25 mouse cellular contexts compared by ENCODE assay signal in the genomic region with DNA sequence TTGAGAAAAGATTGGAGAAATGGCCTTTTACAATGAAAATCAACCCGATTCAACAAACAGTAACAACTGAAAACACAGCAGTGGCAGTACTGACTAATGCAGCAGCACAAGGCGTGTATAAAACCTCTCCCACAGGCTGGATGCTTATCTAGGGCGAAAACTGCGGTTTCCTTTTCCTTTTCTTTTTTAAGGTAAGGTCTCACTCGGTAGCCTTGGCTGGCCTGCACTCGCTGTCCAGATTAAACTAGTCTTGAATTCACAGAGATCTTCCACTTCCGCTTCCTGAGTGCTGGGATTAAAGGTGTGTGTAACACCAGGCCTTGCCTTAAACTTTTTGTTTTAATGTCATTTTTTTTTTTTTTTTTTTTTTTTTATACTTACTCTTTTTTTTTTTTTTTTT. TPM values are rescaled to one million over a fixed set of nuclear protein-coding genes. Genes with fewer than 3 reads are reported as not detected.
DNase-seq lines count a peak whose midpoint lies in the region; ATAC-seq lines count a peak whose summit lies in the region.
"Had no signal": no experiment of that assay in that cellular context is flagged by ENCODE, and none has a peak within 500 bp of the region (broad histone marks: within the 10 kb centered on the region; RNA-seq: fewer than 3 reads in every experiment).

No protein-coding gene starts in this region.

- H3K9me3 ChIP-seq in hindbrain, embryonic 11.5 days (ENCODE audit: control insufficient read depth, low read length), result no peaks in the 10 kb centered on the region
- H3K9me3 ChIP-seq in hindbrain, embryonic 12.5 days (replicated peaks), result no peaks in the 10 kb centered on the region
- H3K9me3 ChIP-seq: embryonic facial prominence, embryonic 13.5 days; embryonic facial prominence, embryonic 15.5 days; forebrain, embryonic 10.5 days; forebrain, embryonic 12.5 days; G1E had no signal

- WGBS in hindbrain, embryonic 11.5 days, result 93% methylated on average over 7 of the region's 7 CpGs
- WGBS in hindbrain, embryonic 12.5 days, result 95% methylated on average over 7 of the region's 7 CpGs

- H3K27me3 ChIP-seq in hindbrain, embryonic 11.5 days (ENCODE audit: control insufficient read depth, insufficient read depth, low read length), result no peaks in the 10 kb centered on the region
- H3K27me3 ChIP-seq in hindbrain, embryonic 12.5 days, result no peaks in the 10 kb centered on the region
- H3K27me3 ChIP-seq: CH12.LX; embryonic facial prominence, embryonic 13.5 days; embryonic facial prominence, embryonic 15.5 days; forebrain, embryonic 12.5 days had no signal

- H3K9ac ChIP-seq in hindbrain, embryonic 11.5 days (ENCODE audit: low read depth, low read length), result no peak overlapping the region
- H3K9ac ChIP-seq in hindbrain, embryonic 12.5 days, result no peak overlapping the region
- H3K9ac ChIP-seq: embryonic facial prominence, embryonic 13.5 days; embryonic facial prominence, embryonic 15.5 days; forebrain, embryonic 12.5 days had no signal

- no peaks in the 10 kb centered on the region; the same call in 1 of the 2 replicates for H3K36me3 ChIP-seq in hindbrain, embryonic 11.5 days (ENCODE audit: control insufficient read depth, insufficient read depth, low read length)
- peaks cover 62% of the 10 kb centered on the region for H3K36me3 ChIP-seq in hindbrain, embryonic 12.5 days

- DNase-seq in hindbrain, embryonic 11.5 days (ENCODE audit: low spot score), result peak; percentile 7
- DNase-seq in R1 (ENCODE audit: low read depth, low spot score) (peak; percentile 19), MN1 (ENCODE audit: low spot score) (no peak)
- DNase-seq: adrenal gland, adult 2 months; adrenal gland, postnatal 10 days; adrenal gland, postnatal 25 days; cerebellum, adult 11-12 months; cerebellum, adult 2 months; cerebellum, adult 9-10 months; cerebellum, postnatal 10 days; cerebellum, postnatal 25 days; embryo, embryonic 11 days had no signal

- H3K4me1 ChIP-seq in hindbrain, embryonic 11.5 days (replicated peaks; ENCODE audit: control insufficient read depth, insufficient read depth, low read length), result no peaks in the 10 kb centered on the region
- H3K4me1 ChIP-seq in hindbrain, embryonic 12.5 days, result no peaks in the 10 kb centered on the region
- H3K4me1 ChIP-seq: embryonic facial prominence, embryonic 13.5 days; embryonic facial prominence, embryonic 15.5 days; forebrain, embryonic 10.5 days; forebrain, embryonic 12.5 days had no signal

- no peak overlapping the region for H3K4me3 ChIP-seq in hindbrain, embryonic 11.5 days (ENCODE audit: low read depth, low read length)
- no peak overlapping the region for H3K4me3 ChIP-seq in hindbrain, embryonic 12.5 days
- H3K4me3 ChIP-seq: embryonic facial prominence, embryonic 13.5 days; embryonic facial prominence, embryonic 15.5 days; erythroblast, embryonic 14.5 days; forebrain, embryonic 10.5 days; forebrain, embryonic 12.5 days had no signal

- no peak overlapping the region for H3K4me2 ChIP-seq in hindbrain, embryonic 11.5 days (replicated peaks; ENCODE audit: low read depth, low read length)
- no peak overlapping the region for H3K4me2 ChIP-seq in hindbrain, embryonic 12.5 days (replicated peaks)
- H3K4me2 ChIP-seq: embryonic facial prominence, embryonic 13.5 days; embryonic facial prominence, embryonic 15.5 days; forebrain, embryonic 12.5 days had no signal

- ATAC-seq in hindbrain, embryonic 11.5 days (ENCODE audit: low FRiP score), result no peak
- no peak for ATAC-seq in hindbrain, embryonic 12.5 days (ENCODE audit: low FRiP score)
- ATAC-seq in megakaryocyte progenitor cell, adult 5-6 weeks (replicated peaks; ENCODE audit: poor library complexity), result peak; percentile 44; the same call in 1 of the 2 replicates
- no peak for ATAC-seq in granulocyte monocyte progenitor cell, adult 5-6 weeks (replicated peaks; ENCODE audit: poor library complexity, severe bottlenecking)
- ATAC-seq: CD4-positive, CD25-positive, alpha-beta regulatory T cell, adult 4 months; forebrain, embryonic 14.5 days; forebrain, embryonic 16.5 days had no signal

- no peak overlapping the region for H3K27ac ChIP-seq in hindbrain, embryonic 11.5 days (ENCODE audit: low read depth, low read length)
- no peak overlapping the region for H3K27ac ChIP-seq in hindbrain, embryonic 12.5 days
- H3K27ac ChIP-seq: embryonic facial prominence, embryonic 13.5 days; embryonic facial prominence, embryonic 15.5 days; forebrain, embryonic 10.5 days; forebrain, embryonic 12.5 days had no signal

RNA-seq across cellular contexts. Expression of a gene that starts 20.8 kb away (rescaled TPM):
- 31.7 and 35.5 TPM in 2 replicates for polyA plus RNA-seq in hindbrain, embryonic 11.5 days (2014; fragmentation: Nextera tagmentation; extraction: Ambion mirVana)
- polyA plus RNA-seq in hindbrain, embryonic 12.5 days (2016; fragmentation: Nextera tagmentation; extraction: Ambion mirVana), result 35.2 and 35.3 TPM in 2 replicates
- total RNA-seq in megakaryocyte progenitor cell, adult 5-6 weeks (2015), result 24.3 and 24.6 TPM in 2 replicates
- 44.9 and 63.8 TPM in 2 replicates for total RNA-seq in megakaryocyte progenitor cell, adult 5-6 weeks (2017)
- 34.5 and 44.9 TPM in 2 replicates for total RNA-seq in granulocyte monocyte progenitor cell, adult 5-6 weeks (2014; fragmentation: Nextera tagmentation)
- total RNA-seq in granulocyte monocyte progenitor cell, adult 5-6 weeks (2017), result 58.9 and 80.9 TPM in 2 replicates

RNA-seq across cellular contexts. Expression of a gene that starts 20.8 kb away (rescaled TPM):
- polyA plus RNA-seq in hindbrain, embryonic 11.5 days (2014; fragmentation: Nextera tagmentation; extraction: Ambion mirVana), result 110 and 115 TPM in 2 replicates
- 76.4 and 82.0 TPM in 2 replicates for polyA plus RNA-seq in hindbrain, embryonic 12.5 days (2016; fragmentation: Nextera tagmentation; extraction: Ambion mirVana)
- 111 and 131 TPM in 2 replicates for total RNA-seq in megakaryocyte progenitor cell, adult 5-6 weeks (2015)
- total RNA-seq in megakaryocyte progenitor cell, adult 5-6 weeks (2017), result 172 and 218 TPM in 2 replicates
- total RNA-seq in granulocyte monocyte progenitor cell, adult 5-6 weeks (2014; fragmentation: Nextera tagmentation), result 61.2 and 83.0 TPM in 2 replicates
- total RNA-seq in granulocyte monocyte progenitor cell, adult 5-6 weeks (2017), result 160 and 284 TPM in 2 replicates

RNA-seq across cellular contexts. Expression of a gene that starts 55.4 kb away (rescaled TPM):
- polyA plus RNA-seq in hindbrain, embryonic 11.5 days (2014; fragmentation: Nextera tagmentation; extraction: Ambion mirVana), result 29.2 and 32.4 TPM in 2 replicates
- 32.3 and 33.5 TPM in 2 replicates for polyA plus RNA-seq in hindbrain, embryonic 12.5 days (2016; fragmentation: Nextera tagmentation; extraction: Ambion mirVana)
- 11.6 and 12.4 TPM in 2 replicates for total RNA-seq in megakaryocyte progenitor cell, adult 5-6 weeks (2015)
- 12.7 and 16.1 TPM in 2 replicates for total RNA-seq in megakaryocyte progenitor cell, adult 5-6 weeks (2017)
- 11.2 and 20.4 TPM in 2 replicates for total RNA-seq in granulocyte monocyte progenitor cell, adult 5-6 weeks (2014; fragmentation: Nextera tagmentation)
- 14.2 and 17.7 TPM in 2 replicates for total RNA-seq in granulocyte monocyte progenitor cell, adult 5-6 weeks (2017)
